ENCODE assay signal across 21 mouse cellular contexts in genomic region chr8:124546371-124546770, GRCm38 (mm10). TPM values are rescaled to one million over a fixed set of nuclear protein-coding genes. Genes with fewer than 3 reads are reported as not detected.
DNase-seq lines count a peak whose midpoint lies in the region; ATAC-seq lines count a peak whose summit lies in the region.
"Had no signal": no experiment of that assay in that cellular context is flagged by ENCODE, and none has a peak within 500 bp of the region (broad histone marks: within the 10 kb centered on the region; RNA-seq: fewer than 3 reads in every experiment).

No protein-coding gene starts in this region.

- H3K4me1 ChIP-seq in hindbrain, embryonic 13.5 days (replicated peaks), result peaks cover 11% of the 10 kb centered on the region; the same call in 1 of the 2 replicates
- no peaks in the 10 kb centered on the region for H3K4me1 ChIP-seq in hindbrain, embryonic 10.5 days (replicated peaks)
- no peaks in the 10 kb centered on the region for H3K4me1 ChIP-seq in limb, embryonic 13.5 days
- H3K4me1 ChIP-seq in limb, embryonic 10.5 days, result no peaks in the 10 kb centered on the region
- peaks cover 8% of the 10 kb centered on the region for H3K4me1 ChIP-seq in neural tube, embryonic 13.5 days (replicated peaks)
- H3K4me1 ChIP-seq: embryonic facial prominence, embryonic 12.5 days; forebrain, embryonic 15.5 days; heart, embryonic 15.5 days had no signal

- DNase-seq in hindbrain, embryonic 10.5 days (ENCODE audit: low spot score), result no peak
- DNase-seq in limb, embryonic 10.5 days (ENCODE audit: low spot score), result no peak
- DNase-seq in neural tube, embryonic 10.5 days (ENCODE audit: extremely low spot score, low spot score), result no peak
- DNase-seq in retina, postnatal 1 day, result no peak
- DNase-seq: adrenal gland, adult 8-10 months; cerebellum, adult 11 months; cerebellum, adult 8-10 months; cerebellum, postnatal 14 days; gastrocnemius, postnatal 10 days; heart, adult 2 months; heart, postnatal 14 days had no signal

- H3K9ac ChIP-seq in hindbrain, embryonic 13.5 days, result no peak overlapping the region
- H3K9ac ChIP-seq in limb, embryonic 13.5 days, result peak overlapping the region; percentile 31; the same call in 1 of the 2 replicates
- no peak overlapping the region for H3K9ac ChIP-seq in neural tube, embryonic 13.5 days
- H3K9ac ChIP-seq: embryonic facial prominence, embryonic 12.5 days; forebrain, embryonic 15.5 days; heart, embryonic 15.5 days had no signal

- peaks cover 97% of the 10 kb centered on the region for H3K36me3 ChIP-seq in hindbrain, embryonic 13.5 days
- H3K36me3 ChIP-seq in hindbrain, embryonic 10.5 days, result peaks cover 100% of the 10 kb centered on the region
- peaks cover 99% of the 10 kb centered on the region for H3K36me3 ChIP-seq in limb, embryonic 13.5 days
- peaks cover 97% of the 10 kb centered on the region for H3K36me3 ChIP-seq in limb, embryonic 10.5 days
- peaks cover 98% of the 10 kb centered on the region for H3K36me3 ChIP-seq in neural tube, embryonic 13.5 days

- H3K9me3 ChIP-seq in hindbrain, embryonic 13.5 days, result no peaks in the 10 kb centered on the region
- no peaks in the 10 kb centered on the region for H3K9me3 ChIP-seq in hindbrain, embryonic 10.5 days
- H3K9me3 ChIP-seq in limb, embryonic 13.5 days, result no peaks in the 10 kb centered on the region
- H3K9me3 ChIP-seq in limb, embryonic 10.5 days (replicated peaks), result no peaks in the 10 kb centered on the region
- H3K9me3 ChIP-seq in neural tube, embryonic 13.5 days, result no peaks in the 10 kb centered on the region
- H3K9me3 ChIP-seq: embryonic facial prominence, embryonic 12.5 days; forebrain, embryonic 15.5 days; heart, embryonic 15.5 days had no signal

- H3K27ac ChIP-seq in hindbrain, embryonic 13.5 days, result 0 out of 2 replicates have a peak overlapping the region, but pooled peaks have one; percentile 15
- H3K27ac ChIP-seq in hindbrain, embryonic 10.5 days, result no peak overlapping the region
- no peak overlapping the region for H3K27ac ChIP-seq in limb, embryonic 13.5 days
- no peak overlapping the region for H3K27ac ChIP-seq in limb, embryonic 10.5 days
- peak overlapping the region; percentile 64; the same call in 1 of the 2 replicates for H3K27ac ChIP-seq in neural tube, embryonic 13.5 days (replicated peaks)
- H3K27ac ChIP-seq: embryonic facial prominence, embryonic 12.5 days; forebrain, embryonic 15.5 days; heart, adult 2 months; heart, embryonic 15.5 days had no signal

- no peak overlapping the region for H3K4me3 ChIP-seq in hindbrain, embryonic 13.5 days
- H3K4me3 ChIP-seq in hindbrain, embryonic 10.5 days, result no peak overlapping the region
- no peak overlapping the region for H3K4me3 ChIP-seq in limb, embryonic 13.5 days
- no peak overlapping the region for H3K4me3 ChIP-seq in limb, embryonic 10.5 days
- no peak overlapping the region for H3K4me3 ChIP-seq in neural tube, embryonic 13.5 days
- H3K4me3 ChIP-seq: embryonic facial prominence, embryonic 12.5 days; forebrain, embryonic 15.5 days; heart, adult 2 months; heart, embryonic 15.5 days had no signal

- no peaks in the 10 kb centered on the region for H3K27me3 ChIP-seq in hindbrain, embryonic 13.5 days
- H3K27me3 ChIP-seq in hindbrain, embryonic 10.5 days (ENCODE audit: insufficient read depth, poor library complexity, severe bottlenecking), result no peaks in the 10 kb centered on the region
- no peaks in the 10 kb centered on the region for H3K27me3 ChIP-seq in limb, embryonic 13.5 days
- no peaks in the 10 kb centered on the region for H3K27me3 ChIP-seq in limb, embryonic 10.5 days (ENCODE audit: low read depth, poor library complexity, severe bottlenecking)
- no peaks in the 10 kb centered on the region for H3K27me3 ChIP-seq in neural tube, embryonic 13.5 days
- H3K27me3 ChIP-seq: CH12.LX; embryonic facial prominence, embryonic 12.5 days; forebrain, embryonic 15.5 days; heart, embryonic 15.5 days had no signal

- no peak for ATAC-seq in hindbrain, embryonic 13.5 days (ENCODE audit: low FRiP score)
- ATAC-seq in limb, embryonic 13.5 days (ENCODE audit: low FRiP score, low read depth), result no peak
- no peak for ATAC-seq in neural tube, embryonic 13.5 days (ENCODE audit: low read depth)
- ATAC-seq: forebrain, embryonic 15.5 days had no signal

- 95% methylated on average over 6 of the region's 6 CpGs for WGBS in hindbrain, embryonic 13.5 days
- WGBS in hindbrain, embryonic 10.5 days, result 93% methylated on average over 6 of the region's 6 CpGs
- 91% methylated on average over 6 of the region's 6 CpGs for WGBS in limb, embryonic 13.5 days
- WGBS in limb, embryonic 10.5 days, result 90% methylated on average over 6 of the region's 6 CpGs
- 94% methylated on average over 6 of the region's 6 CpGs for WGBS in neural tube, embryonic 13.5 days

- no peak overlapping the region for H3K4me2 ChIP-seq in hindbrain, embryonic 13.5 days
- no peak overlapping the region for H3K4me2 ChIP-seq in limb, embryonic 13.5 days (replicated peaks)
- H3K4me2 ChIP-seq in neural tube, embryonic 13.5 days, result no peak overlapping the region
- H3K4me2 ChIP-seq: embryonic facial prominence, embryonic 12.5 days; forebrain, embryonic 15.5 days; heart, embryonic 11.5 days; heart, embryonic 15.5 days had no signal

RNA-seq across cellular contexts. Expression of gene Agt, which starts 23.1 kb away (rescaled TPM):
- 0.17 and 0.26 TPM in 2 replicates for polyA plus RNA-seq in hindbrain, embryonic 13.5 days (2015; fragmentation: Nextera tagmentation; extraction: Ambion mirVana)
- polyA plus RNA-seq in hindbrain, embryonic 10.5 days (2016; fragmentation: Nextera tagmentation; extraction: Ambion mirVana), result not detected in 2 replicates
- 0.42 and 0.48 TPM in 2 replicates for polyA plus RNA-seq in limb, embryonic 13.5 days (2015; fragmentation: Nextera tagmentation; extraction: Ambion mirVana)
- not detected in 2 replicates for polyA plus RNA-seq in limb, embryonic 10.5 days (2016; fragmentation: Nextera tagmentation; extraction: Ambion mirVana)
- 0.56 and 0.98 TPM in 2 replicates for polyA plus RNA-seq in neural tube, embryonic 13.5 days (2015; fragmentation: Nextera tagmentation; extraction: Ambion mirVana)
- polyA plus RNA-seq: forebrain, embryonic 11.5 days had no signal

RNA-seq across cellular contexts. Expression of gene Cog2, which starts 25.8 kb away (rescaled TPM):
- polyA plus RNA-seq in hindbrain, embryonic 13.5 days (2015; fragmentation: Nextera tagmentation; extraction: Ambion mirVana), result 35.2 and 35.8 TPM in 2 replicates
- polyA plus RNA-seq in hindbrain, embryonic 10.5 days (2016; fragmentation: Nextera tagmentation; extraction: Ambion mirVana), result 41.1 and 43.3 TPM in 2 replicates
- polyA plus RNA-seq in limb, embryonic 13.5 days (2015; fragmentation: Nextera tagmentation; extraction: Ambion mirVana), result 42.9 and 44.2 TPM in 2 replicates
- 37.9 and 43.5 TPM in 2 replicates for polyA plus RNA-seq in limb, embryonic 10.5 days (2016; fragmentation: Nextera tagmentation; extraction: Ambion mirVana)
- polyA plus RNA-seq in neural tube, embryonic 13.5 days (2015; fragmentation: Nextera tagmentation; extraction: Ambion mirVana), result 33.0 and 33.1 TPM in 2 replicates

RNA-seq across cellular contexts. Expression of gene Capn9, which starts 29.5 kb away (rescaled TPM):
- polyA plus RNA-seq in hindbrain, embryonic 13.5 days (2015; fragmentation: Nextera tagmentation; extraction: Ambion mirVana), result 0.06 and 0.10 TPM in 2 replicates
- not detected in 2 replicates for polyA plus RNA-seq in hindbrain, embryonic 10.5 days (2016; fragmentation: Nextera tagmentation; extraction: Ambion mirVana)
- polyA plus RNA-seq in limb, embryonic 13.5 days (2015; fragmentation: Nextera tagmentation; extraction: Ambion mirVana), result 0.15 TPM in 1 of 2 replicates, not detected in the other
- polyA plus RNA-seq in limb, embryonic 10.5 days (2016; fragmentation: Nextera tagmentation; extraction: Ambion mirVana), result not detected in 2 replicates
- polyA plus RNA-seq in neural tube, embryonic 13.5 days (2015; fragmentation: Nextera tagmentation; extraction: Ambion mirVana), result 0.63 TPM in 1 of 2 replicates, not detected in the other
- polyA plus RNA-seq: brain, embryonic 14.5 days; embryonic facial prominence, embryonic 12.5 days; forebrain, embryonic 11.5 days; heart, adult 2 months; heart, embryonic 11.5 days had no signal

Comparison
In these comparisons a context has a peak if more than half of its experiments do, and no peak if none do; other contexts are left out.
1. H3K27ac ChIP-seq: peak in hindbrain, embryonic 13.5 days (single experiment) and neural tube, embryonic 13.5 days (single experiment); none in hindbrain, embryonic 10.5 days (single experiment), limb, embryonic 13.5 days (single experiment) and limb, embryonic 10.5 days (single experiment).